14 mouse cellular contexts compared by ENCODE assay signal in genomic region chr19:40523431-40524005, GRCm38 (mm10).
"Had no signal": no experiment of that assay in that cellular context is flagged by ENCODE, and none has a peak within 500 bp of the region (broad histone marks: within the 10 kb centered on the region; RNA-seq: fewer than 3 reads in every experiment).

No protein-coding gene starts in this region.

- H3K36me3 ChIP-seq: kidney, embryonic 15.5 days; limb, embryonic 15.5 days; liver, embryonic 13.5 days; midbrain, embryonic 15.5 days had no signal

- DNase-seq: kidney, adult 2 months; kidney, postnatal 14 days; layer of hippocampus, adult 9-11 months; layer of hippocampus, postnatal 36 days; liver, embryonic 13.5 days; lung, adult 18-20 months; retina, postnatal 1 day; right cerebral cortex, postnatal 4 days; spleen, adult 18-20 months; thymus, adult 18-20 months; thymus, postnatal 14 days had no signal

- H3K27me3 ChIP-seq: kidney, embryonic 15.5 days; limb, embryonic 15.5 days; midbrain, embryonic 15.5 days had no signal

- H3K9ac ChIP-seq: kidney, embryonic 15.5 days; limb, embryonic 15.5 days; liver, embryonic 13.5 days; midbrain, embryonic 15.5 days had no signal

- H3K4me2 ChIP-seq: kidney, embryonic 15.5 days; limb, embryonic 15.5 days; liver, embryonic 13.5 days; midbrain, embryonic 15.5 days had no signal

- H3K9me3 ChIP-seq: kidney, embryonic 15.5 days; limb, embryonic 15.5 days; liver, embryonic 13.5 days; midbrain, embryonic 15.5 days had no signal

- ATAC-seq: midbrain, embryonic 15.5 days had no signal

- H3K4me1 ChIP-seq: kidney, embryonic 15.5 days; liver, embryonic 13.5 days; midbrain, embryonic 15.5 days had no signal

- H3K4me3 ChIP-seq: kidney, embryonic 15.5 days; limb, embryonic 15.5 days; liver, embryonic 13.5 days; midbrain, embryonic 15.5 days had no signal

- H3K27ac ChIP-seq: kidney, embryonic 15.5 days; limb, embryonic 15.5 days; liver, embryonic 13.5 days; midbrain, embryonic 15.5 days had no signal
